Mouse (Mus musculus) embryonic fibroblast, embryonic 13.5 days (primary cell): ENCODE data around the gene Furin.

Experiments used
- CTCF ChIP-seq: IDR thresholded peaks from 2 replicates; pipeline ENCODE4 v1.5.1; 2011; ENCODE audit warnings: mild to moderate bottlenecking, control low read depth, low read length, moderate library complexity, borderline replicate concordance; ENCODE audit not compliant: insufficient read depth
- POLR2A ChIP-seq: IDR thresholded peaks from 2 replicates; pipeline ENCODE4 v1.6.1; 2011; ENCODE audit warnings: low read depth, mild to moderate bottlenecking, control low read depth, low read length, moderate library complexity

- TF ChIP-seq CTCF: no peak
- TF ChIP-seq POLR2A: no peak
These were observed 59.1 kb downstream of the Furin start for GRCm38 (mm10) chr7:80346173-80346572.
